Mouse (Mus musculus): ENCODE results near the gene Marveld1. TPM values are rescaled to one million over a fixed set of nuclear protein-coding genes. Genes with fewer than 3 reads are reported as not detected.

The Marveld1 gene
- 3.6 and 4.0 TPM in 2 replicates for polyA plus RNA-seq (2015; fragmentation: Nextera tagmentation; extraction: Ambion mirVana)

- H3K9me3 ChIP-seq (replicated peaks) = no peaks in the 10 kb centered on the region
- WGBS = under 1% methylated on average over 28 of the region's 57 CpGs
- peaks cover 20% of the 10 kb centered on the region for H3K27me3 ChIP-seq (replicated peaks)
- H3K36me3 ChIP-seq = no peaks in the 10 kb centered on the region; the same call in 1 of the 2 replicates
- peak within 1 kb of the TSS; percentile 84 for H3K4me2 ChIP-seq
- peak; percentile 51 for ATAC-seq (ENCODE audit: low FRiP score)
- peaks cover 38% of the 10 kb centered on the region for H3K4me1 ChIP-seq
- peak within 1 kb of the TSS; percentile 58 for H3K4me3 ChIP-seq (replicated peaks)
- H3K27ac ChIP-seq (replicated peaks) = peak within 1 kb of the TSS; percentile 73
- H3K9ac ChIP-seq (replicated peaks) = peak within 1 kb of the TSS; percentile 73
Measured at GRCm38 (mm10) chr19:42147170-42147768, at the start of gene Marveld1. Marveld1 (plus strand) TSS chr19:42147400.

- H3K9ac ChIP-seq (replicated peaks) = no peak overlapping the region
- no peak overlapping the region for H3K27ac ChIP-seq (replicated peaks)
- peaks cover 25% of the 10 kb centered on the region for H3K36me3 ChIP-seq
- ATAC-seq (ENCODE audit: low FRiP score) = no peak
- 0 out of 2 replicates have a peak, but pooled peaks cover 2% of the 10 kb centered on the region for H3K4me1 ChIP-seq
- H3K27me3 ChIP-seq (replicated peaks) = no peaks in the 10 kb centered on the region
- H3K4me3 ChIP-seq (replicated peaks) = no peak overlapping the region
- H3K4me2 ChIP-seq = no peak overlapping the region
- 92% methylated on average over 3 of the region's 3 CpGs for WGBS
- H3K9me3 ChIP-seq (replicated peaks) = no peaks in the 10 kb centered on the region
Measured at GRCm38 (mm10) chr19:42099406-42099805, 47.8 kb upstream of the Marveld1 start.

- H3K27me3 ChIP-seq (replicated peaks) = no peaks in the 10 kb centered on the region
- H3K4me3 ChIP-seq (replicated peaks) = no peak overlapping the region
- H3K9ac ChIP-seq (replicated peaks) = no peak overlapping the region
- H3K9me3 ChIP-seq (replicated peaks) = no peaks in the 10 kb centered on the region
- no peaks in the 10 kb centered on the region for H3K4me1 ChIP-seq
- H3K36me3 ChIP-seq = peaks cover 36% of the 10 kb centered on the region
- 96% methylated on average over 9 of the region's 9 CpGs for WGBS
- H3K27ac ChIP-seq (replicated peaks) = no peak overlapping the region
- no peak overlapping the region for H3K4me2 ChIP-seq
- no peak for ATAC-seq (ENCODE audit: low FRiP score)
Measured at GRCm38 (mm10) chr19:42104681-42105080, 42.5 kb upstream of the Marveld1 start.

- H3K4me3 ChIP-seq (replicated peaks) = no peak overlapping the region
- no peak for ATAC-seq (ENCODE audit: low FRiP score)
- H3K27ac ChIP-seq (replicated peaks) = no peak overlapping the region
- no peaks in the 10 kb centered on the region for H3K27me3 ChIP-seq (replicated peaks)
- no peaks in the 10 kb centered on the region for H3K9me3 ChIP-seq (replicated peaks)
- H3K36me3 ChIP-seq = peaks cover 69% of the 10 kb centered on the region
- no peaks in the 10 kb centered on the region for H3K4me1 ChIP-seq
- H3K9ac ChIP-seq (replicated peaks) = no peak overlapping the region
- H3K4me2 ChIP-seq = no peak overlapping the region
- WGBS = 89% methylated on average over 4 of the region's 4 CpGs
Measured at GRCm38 (mm10) chr19:42115783-42116335, 31.3 kb upstream of the Marveld1 start.

- no peak overlapping the region for H3K9ac ChIP-seq (replicated peaks)
- H3K4me3 ChIP-seq (replicated peaks) = no peak overlapping the region
- H3K36me3 ChIP-seq = peaks cover 84% of the 10 kb centered on the region
- no peak for ATAC-seq (ENCODE audit: low FRiP score)
- no peak overlapping the region for H3K4me2 ChIP-seq
- no peak overlapping the region for H3K27ac ChIP-seq (replicated peaks)
- WGBS = 97% methylated on average over 9 of the region's 9 CpGs
- H3K4me1 ChIP-seq = no peaks in the 10 kb centered on the region
- H3K9me3 ChIP-seq (replicated peaks) = no peaks in the 10 kb centered on the region
- H3K27me3 ChIP-seq (replicated peaks) = no peaks in the 10 kb centered on the region
Measured at GRCm38 (mm10) chr19:42118142-42118541, 29.1 kb upstream of the Marveld1 start.

GRCm38 (mm10) chr19:42118596-42118995 is 28.6 kb upstream of the Marveld1 start:
- Histone ChIP-seq H3K4me3 (replicated peaks) (no peak overlapping the region), H3K9me3 (replicated peaks) (no peaks in the 10 kb centered on the region), H3K4me1 (no peaks in the 10 kb centered on the region), H3K27ac (replicated peaks) (no peak overlapping the region), H3K9ac (replicated peaks) (no peak overlapping the region), H3K27me3 (replicated peaks) (no peaks in the 10 kb centered on the region), H3K36me3 (peaks cover 84% of the 10 kb centered on the region), H3K4me2 (no peak overlapping the region)
- WGBS = 96% methylated on average over 5 of the region's 5 CpGs
- no peak for ATAC-seq (ENCODE audit: low FRiP score)

- H3K9ac ChIP-seq (replicated peaks) = no peak overlapping the region
- H3K9me3 ChIP-seq (replicated peaks) = no peaks in the 10 kb centered on the region
- H3K4me3 ChIP-seq (replicated peaks) = no peak overlapping the region
- H3K4me2 ChIP-seq = no peak overlapping the region
- no peaks in the 10 kb centered on the region for H3K27me3 ChIP-seq (replicated peaks)
- ATAC-seq (ENCODE audit: low FRiP score) = no peak
- H3K27ac ChIP-seq (replicated peaks) = no peak overlapping the region
- peaks cover 83% of the 10 kb centered on the region for H3K36me3 ChIP-seq
- H3K4me1 ChIP-seq = no peaks in the 10 kb centered on the region; the same call in 1 of the 2 replicates
- 92% methylated on average over 8 of the region's 8 CpGs for WGBS
Measured at GRCm38 (mm10) chr19:42120451-42120850, 26.7 kb upstream of the Marveld1 start.

GRCm38 (mm10) chr19:42124684-42125083 is 22.5 kb upstream of the Marveld1 start:
- 88% methylated on average over 13 of the region's 13 CpGs for WGBS
- Histone ChIP-seq H3K9me3 (replicated peaks) (no peaks in the 10 kb centered on the region), H3K9ac (replicated peaks) (no peak overlapping the region), H3K4me3 (replicated peaks) (no peak overlapping the region), H3K27me3 (replicated peaks) (peaks cover 9% of the 10 kb centered on the region), H3K4me1 (peaks cover 18% of the 10 kb centered on the region), H3K27ac (replicated peaks) (no peak overlapping the region), H3K4me2 (no peak overlapping the region), H3K36me3 (peaks cover 46% of the 10 kb centered on the region)
- ATAC-seq (ENCODE audit: low FRiP score) = no peak

GRCm38 (mm10) chr19:42125501-42126218 is 21.5 kb upstream of the Marveld1 start:
- Histone ChIP-seq H3K4me3 (replicated peaks) (no peak overlapping the region), H3K4me2 (no peak overlapping the region), H3K4me1 (peaks cover 24% of the 10 kb centered on the region), H3K9ac (replicated peaks) (no peak overlapping the region), H3K27me3 (replicated peaks) (peaks cover 9% of the 10 kb centered on the region), H3K9me3 (replicated peaks) (no peaks in the 10 kb centered on the region), H3K27ac (replicated peaks) (no peak overlapping the region), H3K36me3 (peaks cover 36% of the 10 kb centered on the region)
- whole genome bisulfite sequencing = 75% methylated on average over 11 of the region's 11 CpGs
- no peak for ATAC-seq (ENCODE audit: low FRiP score)

GRCm38 (mm10) chr19:42126219-42126605 is 21.0 kb upstream of the Marveld1 start:
- peaks cover 24% of the 10 kb centered on the region for H3K4me1 ChIP-seq
- H3K27me3 ChIP-seq (replicated peaks) = peaks cover 9% of the 10 kb centered on the region
- 90% methylated on average over 6 of the region's 6 CpGs for WGBS
- no peak overlapping the region for H3K27ac ChIP-seq (replicated peaks)
- no peak for ATAC-seq (ENCODE audit: low FRiP score)
- H3K36me3 ChIP-seq = peaks cover 31% of the 10 kb centered on the region
- H3K9ac ChIP-seq (replicated peaks) = no peak overlapping the region
- no peak overlapping the region for H3K4me2 ChIP-seq
- H3K4me3 ChIP-seq (replicated peaks) = no peak overlapping the region
- H3K9me3 ChIP-seq (replicated peaks) = no peaks in the 10 kb centered on the region

GRCm38 (mm10) chr19:42127024-42127423 is 20.2 kb upstream of the Marveld1 start:
- H3K36me3 ChIP-seq = peaks cover 26% of the 10 kb centered on the region
- no peak overlapping the region for H3K4me3 ChIP-seq (replicated peaks)
- peaks cover 9% of the 10 kb centered on the region for H3K27me3 ChIP-seq (replicated peaks)
- H3K27ac ChIP-seq (replicated peaks) = no peak overlapping the region
- 86% methylated on average over 5 of the region's 5 CpGs for WGBS
- no peaks in the 10 kb centered on the region for H3K9me3 ChIP-seq (replicated peaks)
- ATAC-seq (ENCODE audit: low FRiP score) = no peak
- H3K4me1 ChIP-seq = peaks cover 24% of the 10 kb centered on the region
- H3K9ac ChIP-seq (replicated peaks) = no peak overlapping the region
- H3K4me2 ChIP-seq = no peak overlapping the region
